Mouse (Mus musculus): ENCODE measurements around the gene Ykt6.

DNA sequence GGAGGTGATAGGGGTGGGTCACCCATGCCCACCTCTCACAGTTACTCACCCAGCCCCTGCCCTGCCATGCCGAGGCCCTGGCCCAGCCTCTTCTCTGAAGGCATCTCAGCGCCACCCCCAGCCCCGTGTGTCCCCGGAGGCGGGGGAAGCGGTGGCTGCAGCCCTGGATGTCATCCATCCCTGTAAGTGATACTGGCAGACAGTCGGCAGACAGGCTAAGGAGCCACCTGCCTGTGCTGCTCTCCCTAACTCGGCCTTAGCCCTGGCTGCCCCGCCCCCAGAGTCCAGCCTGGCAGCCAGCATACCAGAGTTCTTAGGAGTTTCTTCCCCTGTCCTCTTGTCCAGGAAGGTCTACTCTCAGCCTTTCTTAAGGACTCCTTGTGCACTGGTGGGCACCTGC is 20.6 kb downstream of the Ykt6 start:
- TF ChIP-seq CTCF (IDR thresholded peaks at IDR 0.05; ENCODE audit: control insufficient read depth, insufficient read depth, insufficient read length) (no peak), MYOG (IDR thresholded peaks at IDR 0.05; ENCODE audit: control insufficient read depth, extremely low read depth, insufficient read length) (no peak), MYOD1 (IDR thresholded peaks at IDR 0.05; ENCODE audit: control insufficient read depth, insufficient read length, low read depth) (no peak), MAX (IDR thresholded peaks at IDR 0.05) (no peak), FOSL1 (IDR thresholded peaks at IDR 0.05; ENCODE audit: insufficient read depth, low read length, poor library complexity, severe bottlenecking) (no peak), USF1 (IDR thresholded peaks at IDR 0.05; ENCODE audit: low read depth) (no peak), CEBPB (IDR thresholded peaks at IDR 0.05; ENCODE audit: low read depth) (no peak)

All from C2C12 (cell line).